Mouse (Mus musculus): ENCODE data around the gene 4933409G03Rik. TPM values are rescaled to one million over a fixed set of nuclear protein-coding genes. Genes with fewer than 3 reads are reported as not detected.
"Not testable (repeated sequence)": the region's sequence is repeated elsewhere in the genome, so short reads cannot be mapped to it uniquely, and the experiment has no call there.

The 4933409G03Rik gene
- not detected in 2 replicates for polyA plus RNA-seq (2012; ENCODE audit: insufficient read depth, insufficient read length, missing spikeins)

- no peak for TF ChIP-seq CTCF (IDR thresholded peaks at IDR 0.05; ENCODE audit: low read depth, low read length)
- TF ChIP-seq POLR2A (IDR thresholded peaks at IDR 0.05; ENCODE audit: borderline replicate concordance, low read depth, low read length), result no peak
- Histone ChIP-seq H3K4me1 (ENCODE audit: control insufficient read depth, insufficient read depth, low read length) (no peaks in the 10 kb centered on the region), H3K27ac (ENCODE audit: insufficient read depth, low read depth, low read length) (no peak within 1 kb of the TSS), H3K4me3 (ENCODE audit: insufficient read depth, low read length) (no peak within 1 kb of the TSS)
Measured at GRCm38 (mm10) chr2:68582113-68582512, at the start of gene 4933409G03Rik. Gene 4933409G03Rik, plus strand, starts transcription at chr2:68582413.

GRCm38 (mm10) chr2:68544190-68544589 is 38.0 kb upstream of the 4933409G03Rik start:
- TF ChIP-seq CTCF (IDR thresholded peaks at IDR 0.05; ENCODE audit: low read depth, low read length) (no peak), POLR2A (IDR thresholded peaks at IDR 0.05; ENCODE audit: borderline replicate concordance, low read depth, low read length) (no peak)
- H3K4me1 ChIP-seq (ENCODE audit: control insufficient read depth, insufficient read depth, low read length), result no peaks in the 10 kb centered on the region
- no peak overlapping the region for H3K4me3 ChIP-seq (ENCODE audit: insufficient read depth, low read length)
- no peak overlapping the region for H3K27ac ChIP-seq (ENCODE audit: insufficient read depth, low read depth, low read length)

- H3K4me1 ChIP-seq (ENCODE audit: control insufficient read depth, insufficient read depth, low read length), result no peaks in the 10 kb centered on the region
Measured at GRCm38 (mm10) chr2:68560821-68561220, 21.4 kb upstream of the 4933409G03Rik start.

GRCm38 (mm10) chr2:68563331-68563730 is 18.9 kb upstream of the 4933409G03Rik start:
- TF ChIP-seq CTCF (IDR thresholded peaks at IDR 0.05; ENCODE audit: low read depth, low read length), result no peak
- no peak overlapping the region for H3K27ac ChIP-seq (ENCODE audit: insufficient read depth, low read depth, low read length)
- H3K4me1 ChIP-seq (ENCODE audit: control insufficient read depth, insufficient read depth, low read length), result no peaks in the 10 kb centered on the region
- no peak overlapping the region for H3K4me3 ChIP-seq (ENCODE audit: insufficient read depth, low read length)

More at GRCm38 (mm10) chr2:68560821-68561220, 21.4 kb upstream of the 4933409G03Rik start:
- no peak for TF ChIP-seq POLR2A (IDR thresholded peaks at IDR 0.05; ENCODE audit: borderline replicate concordance, low read depth, low read length)
- no peak for TF ChIP-seq CTCF (IDR thresholded peaks at IDR 0.05; ENCODE audit: low read depth, low read length)
- no peak overlapping the region for H3K4me3 ChIP-seq (ENCODE audit: insufficient read depth, low read length)
- H3K27ac ChIP-seq (ENCODE audit: insufficient read depth, low read depth, low read length), result no peak overlapping the region

GRCm38 (mm10) chr2:68568361-68568760 is 13.9 kb upstream of the 4933409G03Rik start:
- H3K4me1 ChIP-seq (ENCODE audit: control insufficient read depth, insufficient read depth, low read length), result no peaks in the 10 kb centered on the region
- H3K4me3 ChIP-seq (ENCODE audit: insufficient read depth, low read length), result no peak overlapping the region
- TF ChIP-seq POLR2A (IDR thresholded peaks at IDR 0.05; ENCODE audit: borderline replicate concordance, low read depth, low read length) (no peak), CTCF (IDR thresholded peaks at IDR 0.05; ENCODE audit: low read depth, low read length) (no peak)
- no peak overlapping the region for H3K27ac ChIP-seq (ENCODE audit: insufficient read depth, low read depth, low read length)

- no peak for TF ChIP-seq POLR2A (IDR thresholded peaks at IDR 0.05; ENCODE audit: borderline replicate concordance, low read depth, low read length)
- TF ChIP-seq CTCF (IDR thresholded peaks at IDR 0.05; ENCODE audit: low read depth, low read length), result no peak
- Histone ChIP-seq H3K4me3 (ENCODE audit: insufficient read depth, low read length) (no peak overlapping the region), H3K27ac (ENCODE audit: insufficient read depth, low read depth, low read length) (no peak overlapping the region), H3K4me1 (ENCODE audit: control insufficient read depth, insufficient read depth, low read length) (no peaks in the 10 kb centered on the region)
Measured at GRCm38 (mm10) chr2:68572340-68572739, 9.9 kb upstream of the 4933409G03Rik start.

- Histone ChIP-seq H3K4me3 (ENCODE audit: insufficient read depth, low read length) (no peak overlapping the region), H3K4me1 (ENCODE audit: control insufficient read depth, insufficient read depth, low read length) (no peaks in the 10 kb centered on the region), H3K27ac (ENCODE audit: insufficient read depth, low read depth, low read length) (no peak overlapping the region)
- no peak for TF ChIP-seq POLR2A (IDR thresholded peaks at IDR 0.05; ENCODE audit: borderline replicate concordance, low read depth, low read length)
- no peak for TF ChIP-seq CTCF (IDR thresholded peaks at IDR 0.05; ENCODE audit: low read depth, low read length)
Measured at GRCm38 (mm10) chr2:68592765-68593164, 10.6 kb downstream of the 4933409G03Rik start.

GRCm38 (mm10) chr2:68656186-68656585 is 74.0 kb downstream of the 4933409G03Rik start, which contains the start of gene 4932414N04Rik:
Gene 4932414N04Rik, plus strand, starts transcription at chr2:68656486.
- not testable (repeated sequence) for H3K27ac ChIP-seq (ENCODE audit: insufficient read depth, low read depth, low read length); H3K4me1 ChIP-seq (ENCODE audit: control insufficient read depth, insufficient read depth, low read length); H3K4me3 ChIP-seq (ENCODE audit: insufficient read depth, low read length)

Other genes starting within 250 kb of the 4933409G03Rik start
- 0.46 and 0.83 TPM in 2 replicates for gene Stk39, start 110.1 kb upstream of the 4933409G03Rik start, polyA plus RNA-seq (2012; ENCODE audit: insufficient read depth, insufficient read length, missing spikeins)
- gene 4932414N04Rik, start 74.1 kb downstream of the 4933409G03Rik start, polyA plus RNA-seq (2012; ENCODE audit: insufficient read depth, insufficient read length, missing spikeins), result not detected in 2 replicates